Mouse (Mus musculus) embryonic facial prominence, embryonic 14.5 days (tissue): ENCODE measurements at regions not wholly inside any gene's neighbourhood (a gene's known extent, or its start where the extent isn't known, plus 50 kb on each side); places are given as distances from the start of the nearest gene placed in this dataset.

ENCODE experiments used
- ATAC-seq: fragments of 200-750 bp; cut with Nextera tagmentation; 2 replicates; pipeline ENCODE4 v1.8.0; 2017; ENCODE audit warnings: low read depth, moderate number of reproducible peaks, moderate TSS enrichment
- DNase-seq: peaks from one replicate; pipeline ENCODE4 v3.0.0-alpha.2; 2015; ENCODE audit warnings: low spot score
- H3K27ac ChIP-seq: fragments of 300-500 bp; sonication (generic); replicated peaks from 2 replicates; pipeline ENCODE4 v1.5.1; 2014; ENCODE audit warnings: low read depth, mild to moderate bottlenecking, low read length, moderate library complexity
- H3K27me3 ChIP-seq: fragments of 300-500 bp; sonication (generic); replicated peaks from 2 replicates; pipeline ENCODE4 v1.6.1; 2014; ENCODE audit warnings: low read length; ENCODE audit not compliant: control insufficient read depth, insufficient read depth
- H3K36me3 ChIP-seq: fragments of 300-500 bp; sonication (generic); 2 replicates; pipeline ENCODE4 v1.6.1; 2014; ENCODE audit warnings: low read length, mixed read lengths; ENCODE audit not compliant: control insufficient read depth, insufficient read depth
- H3K4me1 ChIP-seq: fragments of 300-500 bp; sonication (generic); 2 replicates; pipeline ENCODE4 v1.6.1; 2014; ENCODE audit warnings: antibody characterized with exemption, low read length; ENCODE audit not compliant: control insufficient read depth, insufficient read depth
- H3K4me2 ChIP-seq: fragments of 300-500 bp; sonication (generic); 2 replicates; pipeline ENCODE4 v1.6.1; 2014; ENCODE audit warnings: low read depth, mild to moderate bottlenecking, low read length, moderate library complexity, mixed read lengths
- H3K4me3 ChIP-seq: fragments of 300-500 bp; sonication (generic); 2 replicates; pipeline ENCODE4 v1.5.1; 2014; ENCODE audit warnings: low read depth, mild to moderate bottlenecking, low read length
- H3K9ac ChIP-seq: fragments of 300-500 bp; sonication (generic); 2 replicates; pipeline ENCODE4 v1.6.1; 2014; ENCODE audit warnings: low read depth, mild to moderate bottlenecking, low read length, moderate library complexity, mixed read lengths
- H3K9me3 ChIP-seq: fragments of 300-500 bp; sonication (generic); 2 replicates; pipeline ENCODE4 v1.6.1; 2016; ENCODE audit warnings: low read length; ENCODE audit not compliant: control insufficient read depth
- WGBS: fragments of 180-500 bp; shearing (Covaris S2); extraction: QIAGEN DNeasy Blood & Tissue Kit; methylation state at CpG from one replicate; pipeline ENCODE4 v1.1.7; 2014; 5-methylcytosine and 5-hydroxymethylcytosine counted together

DNA sequence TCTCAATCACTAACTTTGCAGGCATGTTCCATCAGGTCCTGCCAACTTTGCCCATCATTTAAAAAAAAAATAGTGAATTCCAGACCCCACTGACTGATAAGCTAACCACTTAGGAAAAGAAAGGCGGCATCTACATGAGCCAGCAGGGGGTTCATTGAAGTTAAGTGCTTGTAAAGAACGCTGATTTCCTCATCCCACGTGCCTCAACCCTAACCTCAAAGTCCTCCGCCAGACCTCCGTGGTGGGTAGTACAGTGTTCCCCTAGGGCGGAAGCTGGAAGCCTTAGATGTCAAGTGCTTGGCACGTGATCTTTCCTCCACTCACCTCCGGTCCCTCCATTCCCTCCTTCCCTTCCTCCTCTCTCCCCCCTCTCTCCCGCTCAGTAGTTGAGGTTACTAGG, 158.5 kb upstream of the Mkln1 start:
- Histone ChIP-seq H3K36me3 (no peaks in the 10 kb centered on the region), H3K27me3 (no peaks in the 10 kb centered on the region), H3K27ac (no peak overlapping the region), H3K4me1 (no peaks in the 10 kb centered on the region), H3K9me3 (no peaks in the 10 kb centered on the region), H3K4me2 (no peak overlapping the region), H3K9ac (no peak overlapping the region), H3K4me3 (no peak overlapping the region)
- no peak for ATAC-seq
- WGBS = 11% methylated on average over 9 of the region's 9 CpGs
- DNase-seq = peak; percentile 8

GRCm38 (mm10) chr6:31250526-31250925, 148.0 kb upstream of the Mkln1 start:
- H3K36me3 ChIP-seq = no peaks in the 10 kb centered on the region
- no peak overlapping the region for H3K9ac ChIP-seq
- DNase-seq = no peak
- H3K4me3 ChIP-seq = no peak overlapping the region
- no peak for ATAC-seq
- WGBS = 54% methylated on average over 2 of the region's 2 CpGs
- H3K9me3 ChIP-seq = 0 out of 2 replicates have a peak, but pooled peaks cover 4% of the 10 kb centered on the region
- H3K4me2 ChIP-seq = no peak overlapping the region
- no peak overlapping the region for H3K27ac ChIP-seq
- H3K27me3 ChIP-seq = no peaks in the 10 kb centered on the region
- peaks cover 7% of the 10 kb centered on the region; the same call in 1 of the 2 replicates for H3K4me1 ChIP-seq

DNA sequence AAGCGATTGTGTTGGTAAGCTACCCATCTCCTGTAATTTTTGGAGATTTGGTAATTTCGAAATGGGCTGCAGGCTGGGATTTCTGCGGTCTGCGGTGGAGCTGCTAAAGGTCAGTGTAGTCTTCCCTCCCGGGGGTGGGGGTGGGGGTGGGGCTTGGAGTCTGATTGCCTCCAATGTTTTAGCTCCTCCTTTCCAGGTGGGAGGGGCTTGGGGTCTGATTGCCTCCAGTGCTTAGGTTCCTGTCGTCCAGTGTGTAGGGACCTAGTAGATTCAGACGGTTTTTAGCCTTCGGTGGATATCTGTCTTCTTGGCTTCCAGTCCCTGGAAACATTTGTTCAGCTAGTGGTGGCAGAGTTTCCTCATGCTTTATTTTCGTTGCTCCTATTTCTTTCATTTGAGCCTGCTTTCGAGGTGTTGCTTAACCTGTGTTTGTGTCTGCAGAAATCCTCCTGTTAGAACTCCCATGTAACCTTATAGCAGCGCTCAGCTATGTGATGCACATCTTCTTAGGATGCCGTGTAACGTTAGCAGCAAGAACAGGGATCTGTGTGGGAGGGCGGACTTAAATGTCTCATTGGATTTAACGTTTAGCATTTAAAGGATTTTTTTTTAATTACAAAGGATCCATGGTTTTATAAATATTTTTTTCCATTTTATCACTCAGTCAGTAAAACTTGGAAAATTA, 145.1 kb upstream of the Mkln1 start:
- peak overlapping the region; percentile 38 for H3K4me2 ChIP-seq
- H3K4me3 ChIP-seq = no peak overlapping the region
- no peak overlapping the region for H3K27ac ChIP-seq
- no peaks in the 10 kb centered on the region for H3K27me3 ChIP-seq
- peaks cover 7% of the 10 kb centered on the region; the same call in 1 of the 2 replicates for H3K4me1 ChIP-seq
- 16% methylated on average over 14 of the region's 15 CpGs for WGBS
- H3K9me3 ChIP-seq = peaks cover 4% of the 10 kb centered on the region; the same call in 1 of the 2 replicates
- no peaks in the 10 kb centered on the region for H3K36me3 ChIP-seq
- no peak overlapping the region; the same call in 1 of the 2 replicates for H3K9ac ChIP-seq
- DNase-seq (peak; percentile 75), ATAC-seq (peak; percentile 72; the same call in 1 of the 2 replicates)

DNA sequence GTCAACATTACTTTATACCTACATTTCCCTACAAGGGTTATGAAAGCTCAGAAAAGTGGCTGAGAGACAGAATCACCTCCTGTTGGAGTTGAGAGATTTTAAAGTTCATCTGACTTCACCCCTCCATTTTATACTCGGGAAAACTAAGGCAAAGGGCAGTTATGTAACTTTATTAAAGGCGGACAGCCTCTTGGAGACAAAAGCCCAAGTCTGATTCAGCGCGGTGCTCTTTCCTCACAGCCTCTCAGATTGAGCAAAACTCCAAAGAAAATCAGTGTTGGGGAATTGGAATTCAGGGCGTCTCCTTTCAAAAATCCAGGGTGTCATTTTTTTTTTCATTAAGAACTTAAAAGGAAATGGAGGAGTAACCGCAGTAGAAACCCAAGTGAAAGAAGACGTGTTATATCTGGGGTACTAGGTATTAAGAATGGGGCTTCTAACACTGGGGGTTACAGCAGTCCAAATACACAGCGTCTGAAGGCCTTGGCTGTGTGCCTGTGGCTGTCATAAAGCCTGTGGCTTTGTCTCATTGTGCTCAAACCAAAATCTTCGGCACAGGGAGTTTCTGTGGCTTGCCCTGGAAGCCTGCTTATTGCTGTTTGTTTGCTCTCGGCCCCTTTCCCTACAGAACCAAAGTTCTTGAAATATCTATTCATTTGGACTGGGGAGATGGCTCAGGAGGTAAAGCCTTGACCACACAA, 137.7 kb upstream of the Mkln1 start:
- no peak for ATAC-seq
- Histone ChIP-seq H3K9ac (no peak overlapping the region), H3K4me1 (no peaks in the 10 kb centered on the region), H3K9me3 (no peaks in the 10 kb centered on the region; the same call in 1 of the 2 replicates), H3K27ac (no peak overlapping the region), H3K4me2 (no peak overlapping the region), H3K36me3 (no peaks in the 10 kb centered on the region), H3K27me3 (no peaks in the 10 kb centered on the region), H3K4me3 (no peak overlapping the region)
- 80% methylated on average over 10 of the region's 10 CpGs for WGBS
- DNase-seq = peak; percentile 28

DNA sequence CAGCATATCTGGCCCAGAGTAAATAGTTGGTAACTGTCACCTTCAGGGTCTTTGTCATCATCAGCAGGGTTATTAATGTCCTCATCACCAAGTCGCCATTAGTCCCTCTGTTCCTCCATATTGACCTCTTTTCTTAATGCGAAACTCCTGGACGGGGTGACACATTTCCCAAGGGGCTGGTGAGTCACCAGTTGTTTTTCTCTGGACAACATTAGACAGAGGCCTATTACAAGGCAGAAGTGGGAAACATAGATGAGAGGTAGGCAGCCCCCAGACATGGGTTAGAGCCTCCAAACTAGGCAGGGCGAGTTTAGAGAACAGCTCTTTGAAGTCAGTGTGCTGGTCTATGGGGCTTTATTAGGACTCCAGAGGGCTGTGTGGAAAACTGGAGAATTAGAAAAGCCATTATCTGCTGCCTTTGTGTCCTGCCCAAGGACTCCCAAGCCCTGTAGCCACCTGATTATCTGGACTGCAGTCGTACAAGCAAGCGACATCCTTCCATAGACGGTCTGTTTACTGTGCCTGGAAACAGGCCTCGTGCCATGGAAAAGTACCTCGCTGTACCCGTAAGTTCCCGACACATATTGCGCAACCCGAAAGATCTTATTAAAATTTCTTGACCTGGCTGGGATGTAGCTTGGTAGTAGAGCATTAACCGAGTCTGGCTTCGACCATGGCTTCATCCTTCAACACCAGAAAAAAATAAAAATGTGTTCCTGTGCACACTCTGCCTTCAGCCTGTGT, 136.6 kb upstream of the Mkln1 start:
- no peak for DNase-seq
- Histone ChIP-seq H3K4me1 (no peaks in the 10 kb centered on the region), H3K27ac (no peak overlapping the region), H3K27me3 (no peaks in the 10 kb centered on the region), H3K36me3 (no peaks in the 10 kb centered on the region), H3K9ac (no peak overlapping the region), H3K9me3 (no peaks in the 10 kb centered on the region), H3K4me3 (no peak overlapping the region), H3K4me2 (no peak overlapping the region)
- WGBS = 92% methylated on average over 15 of the region's 15 CpGs
- no peak for ATAC-seq

- Histone ChIP-seq H3K4me3 (no peak overlapping the region), H3K4me1 (no peaks in the 10 kb centered on the region), H3K27me3 (no peaks in the 10 kb centered on the region), H3K27ac (no peak overlapping the region), H3K9me3 (no peaks in the 10 kb centered on the region), H3K9ac (no peak overlapping the region), H3K4me2 (no peak overlapping the region), H3K36me3 (no peaks in the 10 kb centered on the region)
- ATAC-seq = no peak
- DNase-seq = no peak
- 84% methylated on average over 8 of the region's 8 CpGs for WGBS
These were observed 135.9 kb upstream of the Mkln1 start for GRCm38 (mm10) chr6:31262651-31263050.

DNA sequence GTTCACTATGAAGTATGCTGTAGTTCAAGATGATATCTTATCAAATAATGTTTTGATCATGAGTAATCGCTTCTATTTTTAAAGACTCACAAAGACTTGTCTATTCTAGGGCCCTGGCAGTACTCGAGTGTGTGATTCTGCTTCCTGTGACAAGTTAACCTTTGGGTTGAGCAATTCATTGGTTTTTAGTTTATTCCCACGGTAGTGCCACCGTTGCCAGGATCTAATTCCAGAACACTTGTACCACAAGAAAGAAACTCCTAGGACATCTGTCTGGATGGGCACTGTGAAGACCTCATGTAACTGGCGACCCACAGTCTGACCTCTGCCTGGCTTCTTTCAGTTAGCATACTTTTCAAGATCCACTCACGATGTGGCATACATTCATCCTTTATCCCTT, 134.7 kb upstream of the Mkln1 start:
- H3K27ac ChIP-seq = no peak overlapping the region
- H3K4me2 ChIP-seq = no peak overlapping the region
- no peaks in the 10 kb centered on the region for H3K9me3 ChIP-seq
- no peaks in the 10 kb centered on the region for H3K4me1 ChIP-seq
- H3K4me3 ChIP-seq = no peak overlapping the region
- no peaks in the 10 kb centered on the region for H3K36me3 ChIP-seq
- DNase-seq (no peak), ATAC-seq (no peak)
- no peaks in the 10 kb centered on the region for H3K27me3 ChIP-seq
- no peak overlapping the region for H3K9ac ChIP-seq
- 88% methylated on average over 6 of the region's 6 CpGs for WGBS

DNA sequence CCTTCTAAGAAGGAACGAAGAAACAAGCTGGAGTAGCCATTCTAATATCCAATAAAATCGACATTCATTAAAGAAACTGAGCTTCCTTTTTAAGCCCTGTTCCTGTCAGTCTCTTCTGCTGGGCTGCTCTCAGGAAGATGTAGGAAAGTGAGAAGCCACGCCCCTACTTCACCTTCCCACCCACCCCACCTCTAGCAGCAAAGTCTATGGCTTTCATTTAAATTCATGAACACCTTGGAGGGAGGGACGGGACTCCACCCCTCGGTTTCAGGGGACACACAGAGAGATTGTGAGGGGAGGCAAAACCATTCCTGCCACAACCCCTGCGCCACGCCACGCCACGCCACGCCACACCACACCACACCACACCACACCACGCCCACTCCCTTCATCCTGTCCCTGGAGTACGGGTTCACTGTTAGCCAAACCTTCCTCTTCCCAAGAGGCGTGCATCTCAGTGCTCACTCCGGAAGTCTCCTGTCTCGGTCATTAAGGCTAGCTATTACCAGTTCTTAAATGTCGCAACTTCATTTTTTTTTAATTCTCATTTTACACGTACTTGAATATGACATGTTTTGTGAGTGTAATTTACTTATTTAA, 132.0 kb upstream of the Mkln1 start:
- H3K9ac ChIP-seq = no peak overlapping the region
- WGBS = 64% methylated on average over 17 of the region's 17 CpGs
- H3K9me3 ChIP-seq = no peaks in the 10 kb centered on the region
- no peaks in the 10 kb centered on the region for H3K36me3 ChIP-seq
- H3K27me3 ChIP-seq = no peaks in the 10 kb centered on the region
- H3K27ac ChIP-seq = no peak overlapping the region
- H3K4me3 ChIP-seq = no peak overlapping the region
- H3K4me2 ChIP-seq = no peak overlapping the region
- ATAC-seq (no peak), DNase-seq (no peak)
- no peaks in the 10 kb centered on the region for H3K4me1 ChIP-seq
